Mouse (Mus musculus) CD4-positive, CD25-positive, alpha-beta regulatory T cell, adult 9 weeks (primary cell): ENCODE data around the gene Memo1. TPM values are rescaled to one million over a fixed set of nuclear protein-coding genes. Genes with fewer than 3 reads are reported as not detected.

Experiments
- polyA plus RNA-seq: library from polyadenylated mRNA; unstranded; fragments of 100-300 nt; shearing (Covaris generic); gene quantifications from one replicate; pipeline ENCODE4 v1.2.1, GENCODE M21; 2017

Gene Memo1
- 46.1 TPM for polyA plus RNA-seq

GRCm38 (mm10) chr17:74295026-74295970 is at the start of gene Memo1:
Gene Memo1 (minus strand): TSS chr17:74295521.

GRCm38 (mm10) chr17:74338937-74339804 is 43.9 kb upstream of the Memo1 start, which contains the start of gene Spast:
Gene Spast (plus strand): TSS chr17:74338987.

GRCm38 (mm10) chr17:74323844-74324243 is 28.5 kb upstream of the Memo1 start, which contains the start of gene Dpy30:
Gene Dpy30 (minus strand): TSS chr17:74323944.

Other genes with a start within 250 kb of the Memo1 start
- gene Srd5a2, start 247.6 kb downstream of the Memo1 start, polyA plus RNA-seq: not detected
- 128 TPM for gene Dpy30, start 28.4 kb upstream of the Memo1 start, polyA plus RNA-seq
- gene Spast, start 43.5 kb upstream of the Memo1 start, polyA plus RNA-seq: 5.0 TPM
- 44.5 TPM for gene Slc30a6, start 100.1 kb upstream of the Memo1 start, polyA plus RNA-seq
- gene Nlrc4, start 163.6 kb upstream of the Memo1 start, polyA plus RNA-seq: 1.2 TPM
- 13.5 TPM for gene Yipf4, start 194.0 kb upstream of the Memo1 start, polyA plus RNA-seq
- 41.2 TPM for gene Birc6, start 232.8 kb upstream of the Memo1 start, polyA plus RNA-seq